Mouse (Mus musculus) embryonic facial prominence, embryonic 11.5 days (tissue): Measurements from ENCODE around the gene Slc29a4. TPM values are rescaled to one million over a fixed set of nuclear protein-coding genes. Genes with fewer than 3 reads are reported as not detected.

Experiments
- ATAC-seq: fragments of 200-750 bp; cut with Nextera tagmentation; replicated peaks from 2 replicates; pipeline ENCODE4 v1.8.0; 2017; ENCODE audit warnings: low read depth; ENCODE audit not compliant: insufficient number of reproducible peaks, low FRiP score, low TSS enrichment
- DNase-seq: peaks from one replicate; pipeline ENCODE4 v3.0.0-alpha.2; 2015; ENCODE audit warnings: low spot score
- H3K27ac ChIP-seq: fragments of 300-500 bp; sonication (generic); replicated peaks from 2 replicates; pipeline ENCODE4 v1.5.1; 2014; ENCODE audit warnings: mild to moderate bottlenecking, low read depth, low read length, control low read depth
- H3K27me3 ChIP-seq: fragments of 300-500 bp; sonication (generic); 2 replicates; pipeline ENCODE4 v1.6.1; 2014; ENCODE audit warnings: mild to moderate bottlenecking, low read length, moderate library complexity, mixed read lengths; ENCODE audit not compliant: control insufficient read depth, insufficient read depth
- H3K36me3 ChIP-seq: fragments of 300-500 bp; sonication (generic); replicated peaks from 2 replicates; pipeline ENCODE4 v1.6.1; 2014; ENCODE audit warnings: low read depth, mild to moderate bottlenecking, low read length, moderate library complexity, mixed read lengths; ENCODE audit not compliant: control insufficient read depth, insufficient read depth
- H3K4me1 ChIP-seq: fragments of 300-500 bp; sonication (generic); 2 replicates; pipeline ENCODE4 v1.6.1; 2014; ENCODE audit warnings: low read length, mixed read lengths; ENCODE audit not compliant: control insufficient read depth, insufficient read depth
- H3K4me2 ChIP-seq: fragments of 300-500 bp; sonication (generic); 2 replicates; pipeline ENCODE4 v1.6.1; 2014; ENCODE audit warnings: low read depth, mild to moderate bottlenecking, control low read depth, low read length, moderate library complexity
- H3K4me3 ChIP-seq: fragments of 300-500 bp; sonication (generic); 2 replicates; pipeline ENCODE4 v1.5.1; 2014; ENCODE audit warnings: low read depth, low read length, control low read depth
- H3K9ac ChIP-seq: fragments of 300-500 bp; sonication (generic); replicated peaks from 2 replicates; pipeline ENCODE4 v1.6.1; 2014; ENCODE audit warnings: mild to moderate bottlenecking, control low read depth, low read length
- H3K9me3 ChIP-seq: fragments of 300-500 bp; sonication (generic); replicated peaks from 2 replicates; pipeline ENCODE4 v1.6.1; 2016; ENCODE audit warnings: mild to moderate bottlenecking, low read length, inconsistent platforms, mixed read lengths; ENCODE audit not compliant: control insufficient read depth
- WGBS: fragments of 180-500 bp; shearing (Covaris S2); extraction: QIAGEN DNeasy Blood & Tissue Kit; methylation state at CpG from one replicate; pipeline ENCODE4 v1.1.7; 2014; 5-methylcytosine and 5-hydroxymethylcytosine counted together
- polyA plus RNA-seq: library from polyadenylated mRNA; unstranded; fragments of >200 nt; fragmentation: Nextera tagmentation; extraction: Ambion mirVana; gene quantifications from 2 replicates; pipeline ENCODE4 v1.2.1, GENCODE M21; 2014

Slc29a4 gene
- polyA plus RNA-seq, 1 experiment from 2014 or later = 9.5 TPM

DNA sequence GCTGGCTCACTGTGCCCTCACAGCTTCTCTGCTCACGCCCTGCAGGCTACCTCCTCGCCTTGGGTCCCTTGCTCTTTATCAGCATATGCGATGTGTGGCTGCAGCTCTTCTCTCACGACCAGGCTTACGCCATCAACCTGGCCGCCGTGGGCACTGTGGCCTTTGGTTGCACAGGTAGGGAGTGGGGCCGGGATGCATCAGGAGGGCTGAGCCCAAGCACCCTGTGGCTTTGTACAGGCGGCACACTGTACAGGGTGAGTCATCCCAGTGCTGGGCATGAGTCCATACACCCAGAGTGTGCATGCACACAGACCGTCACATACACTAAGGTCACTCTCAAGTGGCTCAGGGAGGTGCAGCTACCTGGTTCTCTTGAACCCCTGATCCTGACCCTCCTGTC is 21.7 kb downstream of the Slc29a4 start:
- H3K27ac ChIP-seq = no peak overlapping the region
- DNase-seq = no peak
- H3K4me1 ChIP-seq = no peaks in the 10 kb centered on the region
- WGBS = 90% methylated on average over 10 of the region's 10 CpGs
- no peaks in the 10 kb centered on the region for H3K9me3 ChIP-seq
- no peak overlapping the region for H3K4me3 ChIP-seq
- H3K27me3 ChIP-seq = no peaks in the 10 kb centered on the region
- no peak for ATAC-seq
- no peaks in the 10 kb centered on the region for H3K36me3 ChIP-seq
- no peak overlapping the region for H3K9ac ChIP-seq
- no peak overlapping the region for H3K4me2 ChIP-seq

DNA sequence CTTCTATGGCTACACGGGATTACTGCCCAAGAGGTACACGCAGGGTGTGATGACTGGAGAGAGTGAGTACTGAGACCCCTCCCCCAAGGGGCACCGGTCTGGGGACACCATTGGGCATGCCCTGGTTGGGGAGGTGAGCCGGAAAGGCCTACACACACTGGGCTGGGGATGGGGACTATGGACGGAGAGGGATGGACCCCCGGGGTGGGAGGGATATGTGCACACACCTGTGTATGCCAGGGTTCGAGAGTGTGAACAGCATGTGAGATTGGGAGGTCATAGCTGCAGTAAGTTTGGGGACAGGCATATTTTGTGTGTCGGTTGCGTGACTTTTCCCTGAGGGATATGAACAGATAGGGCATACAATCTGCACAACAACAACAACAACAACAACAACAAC is 22.7 kb downstream of the Slc29a4 start:
- no peaks in the 10 kb centered on the region for H3K9me3 ChIP-seq
- no peak overlapping the region for H3K4me2 ChIP-seq
- H3K9ac ChIP-seq = no peak overlapping the region
- DNase-seq (no peak), ATAC-seq (no peak)
- H3K27ac ChIP-seq = no peak overlapping the region
- H3K4me3 ChIP-seq = no peak overlapping the region
- no peaks in the 10 kb centered on the region for H3K27me3 ChIP-seq
- H3K36me3 ChIP-seq = no peaks in the 10 kb centered on the region
- H3K4me1 ChIP-seq = no peaks in the 10 kb centered on the region
- 86% methylated on average over 9 of the region's 9 CpGs for WGBS

DNA sequence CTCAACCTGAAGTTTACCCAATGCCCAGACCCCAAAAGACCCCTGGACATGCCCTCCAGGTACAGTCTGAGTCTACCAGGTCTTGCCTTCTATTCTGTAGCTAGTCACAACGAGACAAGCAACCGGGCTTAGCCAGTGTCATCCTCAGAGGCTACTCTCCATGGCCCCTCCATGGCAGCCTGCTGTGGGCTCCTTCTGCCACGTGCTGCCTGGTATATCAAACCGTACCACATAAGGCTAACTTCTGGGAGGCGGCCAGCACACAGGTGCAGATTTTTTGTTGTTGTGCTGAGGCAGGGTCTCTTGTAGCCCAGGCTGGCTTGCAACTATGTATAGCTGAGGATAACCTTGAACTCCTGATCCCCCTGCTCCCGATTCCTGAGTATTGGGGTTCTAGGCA is 23.7 kb downstream of the Slc29a4 start:
- DNase-seq = no peak
- Histone ChIP-seq H3K9me3 (no peaks in the 10 kb centered on the region), H3K27ac (no peak overlapping the region), H3K36me3 (no peaks in the 10 kb centered on the region), H3K4me3 (no peak overlapping the region), H3K9ac (no peak overlapping the region), H3K27me3 (no peaks in the 10 kb centered on the region), H3K4me2 (no peak overlapping the region), H3K4me1 (no peaks in the 10 kb centered on the region)
- no peak for ATAC-seq
- 83% methylated on average over 6 of the region's 6 CpGs for WGBS

DNA sequence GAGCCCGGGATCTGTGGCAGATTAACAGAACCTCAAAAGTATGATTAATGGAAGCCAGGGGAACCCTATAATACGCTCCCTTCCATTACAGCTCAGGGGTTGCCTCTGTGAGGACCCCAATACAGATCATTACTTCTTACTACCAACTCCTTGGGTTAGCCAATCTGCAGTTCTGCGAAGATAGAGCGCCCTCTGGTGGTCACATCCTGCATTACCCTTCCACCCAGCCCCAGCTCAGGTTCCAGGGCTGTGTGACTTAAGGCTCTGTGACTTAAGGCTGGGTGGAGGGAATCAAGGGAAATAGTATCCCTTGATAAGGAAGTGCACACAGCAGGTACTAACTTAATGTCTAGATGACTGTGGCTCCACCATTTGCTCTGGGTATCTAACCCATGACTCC is 25.7 kb downstream of the Slc29a4 start:
- Histone ChIP-seq H3K27ac (no peak overlapping the region), H3K9ac (no peak overlapping the region), H3K4me3 (no peak overlapping the region), H3K4me2 (no peak overlapping the region), H3K9me3 (no peaks in the 10 kb centered on the region), H3K4me1 (no peaks in the 10 kb centered on the region), H3K27me3 (no peaks in the 10 kb centered on the region), H3K36me3 (no peaks in the 10 kb centered on the region)
- DNase-seq (peak; percentile 85), ATAC-seq (peak; percentile 14)
- WGBS = 21% methylated on average over 4 of the region's 4 CpGs

DNA sequence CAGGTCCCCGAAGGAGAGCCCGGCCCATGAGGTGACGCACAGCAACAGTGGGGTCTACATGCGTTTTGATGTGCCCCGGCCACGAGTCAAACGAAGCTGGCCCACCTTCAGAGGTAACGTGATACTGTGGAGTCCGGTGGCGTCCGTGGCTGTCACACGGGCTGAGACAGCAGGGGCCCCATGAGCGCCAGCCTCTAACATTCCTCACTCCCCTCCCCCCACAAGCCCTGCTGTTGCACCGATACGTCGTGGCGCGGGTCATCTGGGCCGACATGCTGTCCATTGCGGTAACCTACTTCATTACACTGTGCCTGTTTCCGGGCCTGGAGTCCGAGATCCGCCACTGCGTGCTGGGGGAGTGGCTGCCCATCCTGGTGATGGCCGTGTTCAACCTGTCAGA is 26.2 kb downstream of the Slc29a4 start:
- ATAC-seq = no peak
- Histone ChIP-seq H3K36me3 (no peaks in the 10 kb centered on the region), H3K9me3 (no peaks in the 10 kb centered on the region), H3K4me1 (no peaks in the 10 kb centered on the region), H3K27me3 (no peaks in the 10 kb centered on the region), H3K27ac (no peak overlapping the region), H3K9ac (no peak overlapping the region), H3K4me2 (no peak overlapping the region), H3K4me3 (no peak overlapping the region)
- no peak for DNase-seq
- WGBS = 56% methylated on average over 25 of the region's 25 CpGs

DNA sequence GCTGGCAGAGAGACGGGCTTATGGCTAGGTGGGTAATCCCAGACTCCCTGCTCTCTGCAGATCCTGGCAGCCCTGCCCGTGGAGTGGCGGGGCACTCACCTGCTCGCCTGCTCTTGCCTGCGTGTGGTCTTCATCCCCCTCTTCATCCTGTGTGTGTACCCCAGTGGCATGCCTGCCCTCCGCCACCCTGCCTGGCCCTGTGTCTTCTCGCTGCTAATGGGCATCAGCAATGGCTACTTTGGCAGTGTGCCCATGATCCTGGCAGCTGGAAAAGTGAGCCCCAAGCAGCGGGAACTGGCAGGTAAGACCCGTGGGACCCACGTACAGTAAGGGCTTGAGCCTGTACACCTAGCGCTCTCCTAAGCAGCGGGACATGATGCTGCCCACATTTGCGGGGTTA is 27.6 kb downstream of the Slc29a4 start:
- Histone ChIP-seq H3K9ac (no peak overlapping the region), H3K4me2 (no peak overlapping the region), H3K4me3 (no peak overlapping the region), H3K9me3 (no peaks in the 10 kb centered on the region), H3K4me1 (no peaks in the 10 kb centered on the region; the same call in 1 of the 2 replicates), H3K27me3 (no peaks in the 10 kb centered on the region), H3K36me3 (no peaks in the 10 kb centered on the region), H3K27ac (no peak overlapping the region)
- no peak for ATAC-seq
- WGBS = 84% methylated on average over 13 of the region's 13 CpGs
- no peak for DNase-seq

DNA sequence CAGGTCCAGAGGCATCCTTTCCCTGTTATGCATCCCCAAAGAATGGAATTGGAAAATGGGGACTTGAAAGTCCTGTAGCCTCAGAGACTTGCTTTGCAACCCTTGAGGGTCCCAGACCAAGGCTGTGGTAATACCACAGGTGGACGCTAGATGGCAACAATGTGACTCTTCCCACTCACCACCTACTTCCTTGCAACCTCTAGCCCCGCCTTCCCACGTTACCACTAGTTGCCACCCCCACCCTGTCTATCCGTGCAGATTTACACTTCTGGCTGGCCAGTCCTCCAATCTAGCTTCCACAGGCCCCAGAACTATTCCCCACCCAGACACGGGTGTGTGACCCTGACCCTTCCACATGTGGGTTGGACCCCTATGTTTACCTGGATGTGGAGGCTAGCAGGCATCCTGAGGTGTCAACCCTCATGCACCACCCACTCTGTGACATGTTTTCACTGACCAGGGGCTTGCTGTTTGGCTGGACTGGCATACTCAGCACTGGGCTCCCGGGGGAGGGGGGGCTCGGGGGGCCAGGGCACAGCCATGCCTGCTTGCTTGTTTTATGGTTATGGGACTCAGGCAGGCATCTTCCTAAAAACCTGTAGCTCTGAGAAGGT is 31.3 kb downstream of the Slc29a4 start:
- Histone ChIP-seq H3K4me3 (no peak overlapping the region), H3K27me3 (no peaks in the 10 kb centered on the region), H3K4me1 (no peaks in the 10 kb centered on the region; the same call in 1 of the 2 replicates), H3K36me3 (peaks cover 20% of the 10 kb centered on the region), H3K27ac (no peak overlapping the region), H3K9ac (no peak overlapping the region), H3K4me2 (no peak overlapping the region), H3K9me3 (no peaks in the 10 kb centered on the region)
- peak; percentile 70 for ATAC-seq
- DNase-seq = peak; percentile 86
- 17% methylated on average over 7 of the region's 7 CpGs for WGBS

DNA sequence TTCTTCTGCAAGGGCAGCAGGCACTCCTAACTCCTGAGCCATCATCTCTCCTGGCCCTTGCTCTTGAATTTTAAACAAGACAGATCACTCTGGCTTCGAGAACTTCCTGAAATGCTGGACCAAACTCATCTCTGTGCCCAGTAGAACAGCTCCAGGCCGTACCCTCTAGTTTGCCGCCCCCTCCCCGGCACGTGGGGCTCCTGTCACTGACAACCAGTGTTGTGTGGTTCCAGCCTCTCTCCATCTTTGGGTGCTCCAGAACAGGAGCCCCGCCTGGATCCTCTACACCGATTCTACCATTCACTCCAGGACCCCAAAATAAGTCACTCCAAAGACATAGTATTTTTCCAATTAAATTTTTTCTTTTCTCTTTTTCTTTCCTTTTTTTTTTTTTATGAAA is 32.0 kb downstream of the Slc29a4 start:
- Histone ChIP-seq H3K9ac (no peak overlapping the region), H3K27me3 (no peaks in the 10 kb centered on the region), H3K27ac (no peak overlapping the region), H3K4me3 (no peak overlapping the region), H3K4me1 (no peaks in the 10 kb centered on the region; the same call in 1 of the 2 replicates), H3K36me3 (peaks cover 22% of the 10 kb centered on the region), H3K4me2 (no peak overlapping the region), H3K9me3 (no peaks in the 10 kb centered on the region)
- ATAC-seq (no peak), DNase-seq (no peak)
- WGBS = 93% methylated on average over 7 of the region's 7 CpGs
